Mouse (Mus musculus): ENCODE data around the gene Mb. TPM values are rescaled to one million over a fixed set of nuclear protein-coding genes. Genes with fewer than 3 reads are reported as not detected.
A peak's percentile ranks its signal among the peaks of the same experiment; 100 is the strongest.

The Mb gene
- polyA plus RNA-seq (2012; ENCODE audit: insufficient read depth, insufficient read length, low replicate concordance, missing spikeins) = not detected in 2 replicates

GRCm38 (mm10) chr15:77050570-77050969 lies at the start of gene Mb:
Gene Mb (minus strand): TSS chr15:77050670.
- WGBS = 93% methylated on average over 10 of the region's 10 CpGs
- peaks cover 2% of the 10 kb centered on the region; the same call in 1 of the 2 replicates for H3K4me1 ChIP-seq (ENCODE audit: control insufficient read depth, insufficient read depth, low read length)
- no peak for TF ChIP-seq CTCF (IDR thresholded peaks at IDR 0.05; ENCODE audit: insufficient read depth, low read depth, low read length)
- TF ChIP-seq POLR2A (IDR thresholded peaks at IDR 0.05; ENCODE audit: insufficient read depth, low read depth, low read length) = no peak
- H3K4me3 ChIP-seq (ENCODE audit: insufficient read depth, low read depth, low read length) = no peak within 1 kb of the TSS
- no peak within 1 kb of the TSS for H3K27ac ChIP-seq (ENCODE audit: insufficient read depth, low read depth, low read length)

DNA sequence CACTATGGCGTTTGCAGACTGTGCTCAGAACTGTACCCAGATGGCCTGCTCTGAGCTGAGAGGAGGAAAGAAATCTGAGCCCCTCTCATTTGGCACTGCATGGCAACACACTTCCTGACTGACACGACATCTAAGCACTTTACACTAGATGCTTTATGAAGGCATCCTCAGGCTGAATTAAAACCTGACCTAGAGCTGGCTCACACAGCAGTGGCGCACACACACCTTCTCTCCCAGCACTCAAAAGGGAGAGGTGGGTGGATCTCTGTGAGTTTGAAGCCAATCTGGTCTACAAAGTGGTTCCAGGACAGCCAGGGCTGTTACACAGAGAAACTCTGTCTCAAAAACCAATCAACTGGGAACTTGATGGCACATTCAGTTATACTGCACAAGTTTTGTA lies 49.3 kb upstream of the Mb start:
- WGBS = 65% methylated on average over 3 of the region's 3 CpGs
- Histone ChIP-seq H3K4me3 (ENCODE audit: insufficient read depth, low read depth, low read length) (no peak overlapping the region), H3K4me1 (ENCODE audit: control insufficient read depth, insufficient read depth, low read length) (peaks cover 18% of the 10 kb centered on the region), H3K27ac (ENCODE audit: insufficient read depth, low read depth, low read length) (no peak overlapping the region)
- TF ChIP-seq POLR2A (IDR thresholded peaks at IDR 0.05; ENCODE audit: insufficient read depth, low read depth, low read length) (no peak), CTCF (IDR thresholded peaks at IDR 0.05; ENCODE audit: insufficient read depth, low read depth, low read length) (no peak)

DNA sequence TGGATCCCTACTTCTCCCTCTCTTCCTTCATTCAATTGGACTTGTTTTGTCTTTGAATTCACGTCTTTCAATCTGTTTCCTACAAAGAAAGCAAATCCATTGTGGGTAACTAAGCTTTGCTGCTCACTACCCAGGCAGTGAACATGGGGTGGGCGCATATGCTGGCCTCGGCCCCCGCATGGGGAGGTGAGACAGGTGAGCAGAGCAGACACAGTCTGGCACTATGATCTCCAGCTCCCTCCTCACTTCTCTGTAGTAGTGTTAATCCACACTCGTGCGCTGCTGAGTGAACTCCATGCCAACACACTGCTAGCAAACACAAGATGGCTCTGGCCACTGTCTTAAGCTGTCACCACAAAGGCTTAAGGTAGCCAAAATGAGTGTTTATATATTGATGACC lies 46.9 kb upstream of the Mb start:
- WGBS = 72% methylated on average over 6 of the region's 6 CpGs
- TF ChIP-seq POLR2A (IDR thresholded peaks at IDR 0.05; ENCODE audit: insufficient read depth, low read depth, low read length) (no peak), CTCF (IDR thresholded peaks at IDR 0.05; ENCODE audit: insufficient read depth, low read depth, low read length) (no peak)
- no peak overlapping the region for H3K4me3 ChIP-seq (ENCODE audit: insufficient read depth, low read depth, low read length)
- peak overlapping the region; percentile 45; the same call in 1 of the 2 replicates for H3K27ac ChIP-seq (ENCODE audit: insufficient read depth, low read depth, low read length)
- peaks cover 12% of the 10 kb centered on the region for H3K4me1 ChIP-seq (ENCODE audit: control insufficient read depth, insufficient read depth, low read length)

- TF ChIP-seq POLR2A (IDR thresholded peaks at IDR 0.05; ENCODE audit: insufficient read depth, low read depth, low read length) (no peak), CTCF (IDR thresholded peaks at IDR 0.05; ENCODE audit: insufficient read depth, low read depth, low read length) (no peak)
Measured at GRCm38 (mm10) chr15:77095216-77095615, 44.7 kb upstream of the Mb start.

GRCm38 (mm10) chr15:77094431-77094830 lies 44.0 kb upstream of the Mb start:
- 96% methylated on average over 13 of the region's 13 CpGs for WGBS
- peaks cover 17% of the 10 kb centered on the region for H3K4me1 ChIP-seq (ENCODE audit: control insufficient read depth, insufficient read depth, low read length)
- no peak overlapping the region for H3K4me3 ChIP-seq (ENCODE audit: insufficient read depth, low read depth, low read length)
- H3K27ac ChIP-seq (ENCODE audit: insufficient read depth, low read depth, low read length) = no peak overlapping the region
- TF ChIP-seq CTCF (IDR thresholded peaks at IDR 0.05; ENCODE audit: insufficient read depth, low read depth, low read length) = no peak
- TF ChIP-seq POLR2A (IDR thresholded peaks at IDR 0.05; ENCODE audit: insufficient read depth, low read depth, low read length) = no peak

More at GRCm38 (mm10) chr15:77095216-77095615, 44.7 kb upstream of the Mb start:
- peaks cover 15% of the 10 kb centered on the region for H3K4me1 ChIP-seq (ENCODE audit: control insufficient read depth, insufficient read depth, low read length)
- no peak overlapping the region for H3K27ac ChIP-seq (ENCODE audit: insufficient read depth, low read depth, low read length)
- H3K4me3 ChIP-seq (ENCODE audit: insufficient read depth, low read depth, low read length) = no peak overlapping the region
- WGBS = 87% methylated on average over 1 of the region's 1 CpGs

DNA sequence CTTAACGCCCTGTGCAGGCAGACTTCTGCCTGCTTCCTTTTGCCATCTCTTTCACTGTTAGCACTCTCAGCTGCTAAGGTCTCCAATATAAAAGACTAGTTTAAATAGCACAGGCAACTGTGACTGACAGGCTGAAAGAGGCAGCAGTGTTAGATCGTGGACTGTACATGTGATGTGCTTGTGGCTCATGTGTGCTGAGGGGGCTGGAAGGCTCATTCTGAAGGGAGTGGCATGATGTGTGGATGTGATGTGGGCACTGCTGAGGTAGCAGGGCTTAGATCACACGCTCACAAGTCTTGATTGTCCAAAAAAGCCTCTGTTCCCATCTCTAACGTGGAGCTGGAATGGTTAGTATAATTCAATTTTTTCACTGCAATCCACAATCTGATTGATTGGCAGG lies 40.9 kb upstream of the Mb start:
- TF ChIP-seq CTCF (IDR thresholded peaks at IDR 0.05; ENCODE audit: insufficient read depth, low read depth, low read length) (no peak), POLR2A (IDR thresholded peaks at IDR 0.05; ENCODE audit: insufficient read depth, low read depth, low read length) (no peak)
- Histone ChIP-seq H3K27ac (ENCODE audit: insufficient read depth, low read depth, low read length) (no peak overlapping the region), H3K4me1 (ENCODE audit: control insufficient read depth, insufficient read depth, low read length) (peaks cover 7% of the 10 kb centered on the region), H3K4me3 (ENCODE audit: insufficient read depth, low read depth, low read length) (no peak overlapping the region)
- 42% methylated on average over 4 of the region's 4 CpGs for WGBS

- Histone ChIP-seq H3K27ac (ENCODE audit: insufficient read depth, low read depth, low read length) (no peak overlapping the region), H3K4me3 (ENCODE audit: insufficient read depth, low read depth, low read length) (no peak overlapping the region), H3K4me1 (ENCODE audit: control insufficient read depth, insufficient read depth, low read length) (peaks cover 10% of the 10 kb centered on the region)
- 72% methylated on average over 5 of the region's 5 CpGs for WGBS
- TF ChIP-seq CTCF (IDR thresholded peaks at IDR 0.05; ENCODE audit: insufficient read depth, low read depth, low read length) = no peak
- no peak for TF ChIP-seq POLR2A (IDR thresholded peaks at IDR 0.05; ENCODE audit: insufficient read depth, low read depth, low read length)
Measured at GRCm38 (mm10) chr15:77090531-77090930, 40.1 kb upstream of the Mb start.

- Histone ChIP-seq H3K4me1 (ENCODE audit: control insufficient read depth, insufficient read depth, low read length) (peaks cover 10% of the 10 kb centered on the region), H3K27ac (ENCODE audit: insufficient read depth, low read depth, low read length) (no peak overlapping the region), H3K4me3 (ENCODE audit: insufficient read depth, low read depth, low read length) (no peak overlapping the region)
- TF ChIP-seq CTCF (IDR thresholded peaks at IDR 0.05; ENCODE audit: insufficient read depth, low read depth, low read length) (no peak), POLR2A (IDR thresholded peaks at IDR 0.05; ENCODE audit: insufficient read depth, low read depth, low read length) (no peak)
- WGBS = 54% methylated on average over 11 of the region's 11 CpGs
Measured at GRCm38 (mm10) chr15:77089249-77089648, 38.8 kb upstream of the Mb start.

DNA sequence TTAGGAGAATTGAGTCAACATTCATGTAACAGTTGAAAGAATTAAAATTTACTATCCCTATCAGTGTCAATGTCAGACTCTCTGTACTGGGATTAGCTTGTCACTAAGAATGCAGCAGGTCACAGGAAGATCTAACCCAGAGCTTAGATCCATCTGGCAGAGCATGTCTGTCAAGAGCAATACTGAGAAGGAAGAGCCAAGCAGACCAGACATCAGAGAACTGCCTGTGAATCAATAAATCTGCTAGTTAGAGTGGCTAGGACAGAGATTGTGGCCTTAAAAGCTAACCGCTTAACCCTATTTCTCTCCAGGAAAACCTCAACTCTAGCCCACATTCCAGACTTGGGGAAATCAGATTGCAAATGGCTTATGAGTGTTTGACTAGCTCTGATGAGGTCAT lies 36.0 kb upstream of the Mb start:
- Histone ChIP-seq H3K4me1 (ENCODE audit: control insufficient read depth, insufficient read depth, low read length) (peaks cover 14% of the 10 kb centered on the region), H3K4me3 (ENCODE audit: insufficient read depth, low read depth, low read length) (no peak overlapping the region), H3K27ac (ENCODE audit: insufficient read depth, low read depth, low read length) (no peak overlapping the region)
- no peak for TF ChIP-seq CTCF (IDR thresholded peaks at IDR 0.05; ENCODE audit: insufficient read depth, low read depth, low read length)
- WGBS = 100% methylated on average over 1 of the region's 1 CpGs

DNA sequence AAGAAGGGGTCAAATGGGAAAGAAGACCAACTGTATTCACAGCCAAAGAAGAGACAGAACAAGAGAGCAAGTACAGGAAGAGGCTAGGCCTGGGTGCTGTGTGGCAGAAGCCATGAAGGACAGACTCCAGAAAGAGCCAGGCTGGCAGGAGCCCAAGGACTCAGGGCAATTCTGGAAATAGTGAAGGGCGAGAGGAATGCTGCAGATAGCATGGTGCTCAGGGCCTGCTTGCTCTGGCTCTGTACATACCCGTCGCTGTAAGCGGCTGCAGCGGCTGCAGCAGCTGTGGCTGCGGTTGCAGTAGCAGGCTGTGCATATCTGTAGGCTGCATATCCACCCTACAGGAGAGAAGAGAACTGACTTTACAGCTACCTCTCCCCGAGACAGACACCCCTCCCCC lies 35.3 kb upstream of the Mb start:
- no peak overlapping the region for H3K27ac ChIP-seq (ENCODE audit: insufficient read depth, low read depth, low read length)

More for the DNA sequence above, 35.3 kb upstream of the Mb start:
- no peak for TF ChIP-seq CTCF (IDR thresholded peaks at IDR 0.05; ENCODE audit: insufficient read depth, low read depth, low read length)
- TF ChIP-seq POLR2A (IDR thresholded peaks at IDR 0.05; ENCODE audit: insufficient read depth, low read depth, low read length) = no peak
- H3K4me3 ChIP-seq (ENCODE audit: insufficient read depth, low read depth, low read length) = no peak overlapping the region
- WGBS = 72% methylated on average over 7 of the region's 7 CpGs
- peaks cover 18% of the 10 kb centered on the region for H3K4me1 ChIP-seq (ENCODE audit: control insufficient read depth, insufficient read depth, low read length)

All from olfactory bulb, adult 2 months (tissue).